Mouse (Mus musculus) midbrain, embryonic 13.5 days (tissue): ENCODE results near the gene Sept4. TPM values are rescaled to one million over a fixed set of nuclear protein-coding genes. Genes with fewer than 3 reads are reported as not detected.

Experiments
- ATAC-seq: fragments of 200-750 bp; cut with Nextera tagmentation; 2 replicates; pipeline ENCODE4 v1.8.0; 2017; ENCODE audit warnings: mild to moderate bottlenecking, moderate TSS enrichment, moderate library complexity
- H3K27ac ChIP-seq: fragments of 300-500 bp; sonication (generic); 2 replicates; pipeline ENCODE4 v1.5.1; 2015; ENCODE audit warnings: inconsistent platforms, mild to moderate bottlenecking, moderate library complexity
- H3K27me3 ChIP-seq: fragments of 300-500 bp; sonication (generic); 2 replicates; pipeline ENCODE4 v1.6.1; 2015; ENCODE audit warnings: mild to moderate bottlenecking, inconsistent platforms
- H3K36me3 ChIP-seq: fragments of 300-500 bp; sonication (generic); 2 replicates; pipeline ENCODE4 v1.6.1; 2015; ENCODE audit warnings: mild to moderate bottlenecking, inconsistent platforms
- H3K4me1 ChIP-seq: fragments of 300-500 bp; sonication (generic); replicated peaks from 2 replicates; pipeline ENCODE4 v1.6.1; 2015; ENCODE audit warnings: inconsistent platforms
- H3K4me2 ChIP-seq: fragments of 300-500 bp; sonication (generic); replicated peaks from 2 replicates; pipeline ENCODE4 v1.6.1; 2015; ENCODE audit warnings: moderate library complexity, mild to moderate bottlenecking, inconsistent platforms
- H3K4me3 ChIP-seq: fragments of 300-500 bp; sonication (generic); replicated peaks from 2 replicates; pipeline ENCODE4 v1.5.1; 2015; ENCODE audit warnings: mild to moderate bottlenecking, inconsistent platforms
- H3K9ac ChIP-seq: fragments of 300-500 bp; sonication (generic); replicated peaks from 2 replicates; pipeline ENCODE4 v1.6.1; 2015; ENCODE audit warnings: mild to moderate bottlenecking, inconsistent platforms
- H3K9me3 ChIP-seq: fragments of 300-500 bp; sonication (generic); 2 replicates; pipeline ENCODE4 v1.6.1; 2016; ENCODE audit warnings: mild to moderate bottlenecking, inconsistent platforms
- WGBS: fragments of 180-500 bp; shearing (Covaris S2); methylation state at CpG from one replicate; pipeline ENCODE4 v1.1.7; 2015; 5-methylcytosine and 5-hydroxymethylcytosine counted together
- polyA plus RNA-seq: library from polyadenylated mRNA; unstranded; fragments of >200 nt; fragmentation: Nextera tagmentation; extraction: Ambion mirVana; gene quantifications from 2 replicates; pipeline ENCODE4 v1.2.1, GENCODE M21; 2015

Sept4 gene
- polyA plus RNA-seq, 1 experiment from 2014 or later = 18.0 TPM

DNA sequence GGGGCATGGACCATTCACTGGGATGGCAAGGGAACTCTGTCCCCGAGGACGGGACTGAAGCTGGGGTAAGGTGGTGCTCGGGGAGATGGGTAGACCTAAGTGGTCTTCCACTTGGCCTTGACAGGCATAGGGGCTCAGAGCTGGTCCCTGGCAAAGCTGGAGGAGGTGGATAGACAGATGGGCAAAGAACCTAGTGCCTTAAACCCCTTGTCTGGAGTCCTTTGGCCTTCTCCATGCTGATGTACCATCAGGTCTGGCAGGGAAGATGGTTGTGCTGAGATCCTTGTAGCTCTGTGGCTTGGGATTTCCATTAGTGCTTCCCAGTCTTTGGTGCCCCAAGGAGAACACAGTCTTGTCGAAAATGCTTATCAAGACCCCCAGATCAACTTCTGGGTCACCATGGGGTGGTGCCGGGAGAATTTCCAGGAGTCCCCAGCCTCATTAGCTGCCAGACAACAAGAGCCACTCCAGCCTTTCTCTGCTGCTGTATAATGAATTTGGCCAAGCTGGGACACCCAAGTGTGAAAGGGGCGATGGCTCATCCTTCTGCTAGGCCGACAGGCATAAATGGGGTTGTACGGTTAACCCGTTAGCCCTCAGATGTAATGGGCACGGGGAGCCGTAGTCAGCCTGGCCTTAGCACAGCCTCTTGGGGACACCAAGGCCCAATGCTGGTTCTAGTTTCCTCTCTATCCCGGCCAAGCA lies 12.6 kb downstream of the Sept4 start:
- no peak for ATAC-seq
- Histone ChIP-seq H3K27ac (no peak overlapping the region), H3K4me1 (peaks cover 30% of the 10 kb centered on the region), H3K36me3 (no peaks in the 10 kb centered on the region), H3K27me3 (0 out of 2 replicates have a peak, but pooled peaks cover 8% of the 10 kb centered on the region), H3K4me2 (no peak overlapping the region), H3K9me3 (no peaks in the 10 kb centered on the region), H3K4me3 (no peak overlapping the region), H3K9ac (no peak overlapping the region)
- WGBS = 89% methylated on average over 12 of the region's 12 CpGs

- 0 out of 2 replicates have a peak, but pooled peaks cover 8% of the 10 kb centered on the region for H3K27me3 ChIP-seq
- no peak overlapping the region for H3K9ac ChIP-seq
- no peaks in the 10 kb centered on the region for H3K9me3 ChIP-seq
- WGBS = 81% methylated on average over 8 of the region's 8 CpGs
- H3K36me3 ChIP-seq = no peaks in the 10 kb centered on the region
- H3K4me3 ChIP-seq = no peak overlapping the region
- H3K27ac ChIP-seq = no peak overlapping the region
- no peak overlapping the region for H3K4me2 ChIP-seq
- peaks cover 29% of the 10 kb centered on the region for H3K4me1 ChIP-seq
- ATAC-seq = no peak
These were observed 13.4 kb downstream of the Sept4 start for GRCm38 (mm10) chr11:87581933-87582710.

- no peaks in the 10 kb centered on the region for H3K9me3 ChIP-seq
- no peak for ATAC-seq
- H3K4me2 ChIP-seq = no peak overlapping the region
- no peak overlapping the region for H3K4me3 ChIP-seq
- no peak overlapping the region for H3K9ac ChIP-seq
- 77% methylated on average over 6 of the region's 6 CpGs for WGBS
- H3K4me1 ChIP-seq = peaks cover 17% of the 10 kb centered on the region
- no peak overlapping the region for H3K27ac ChIP-seq
- no peaks in the 10 kb centered on the region for H3K36me3 ChIP-seq
- H3K27me3 ChIP-seq = 0 out of 2 replicates have a peak, but pooled peaks cover 8% of the 10 kb centered on the region
These were observed 14.8 kb downstream of the Sept4 start for GRCm38 (mm10) chr11:87583291-87584034.

- H3K36me3 ChIP-seq = no peaks in the 10 kb centered on the region
- H3K27ac ChIP-seq = no peak overlapping the region
- H3K4me1 ChIP-seq = peaks cover 21% of the 10 kb centered on the region
- H3K27me3 ChIP-seq = 0 out of 2 replicates have a peak, but pooled peaks cover 5% of the 10 kb centered on the region
- no peak overlapping the region for H3K9ac ChIP-seq
- no peak overlapping the region for H3K4me2 ChIP-seq
- H3K9me3 ChIP-seq = no peaks in the 10 kb centered on the region
- WGBS = 87% methylated on average over 10 of the region's 10 CpGs
- no peak overlapping the region for H3K4me3 ChIP-seq
- ATAC-seq = no peak
These were observed 16.2 kb downstream of the Sept4 start for GRCm38 (mm10) chr11:87584711-87585505.

- ATAC-seq = no peak
- no peaks in the 10 kb centered on the region for H3K36me3 ChIP-seq
These were observed 18.6 kb downstream of the Sept4 start for GRCm38 (mm10) chr11:87587211-87587874.

DNA sequence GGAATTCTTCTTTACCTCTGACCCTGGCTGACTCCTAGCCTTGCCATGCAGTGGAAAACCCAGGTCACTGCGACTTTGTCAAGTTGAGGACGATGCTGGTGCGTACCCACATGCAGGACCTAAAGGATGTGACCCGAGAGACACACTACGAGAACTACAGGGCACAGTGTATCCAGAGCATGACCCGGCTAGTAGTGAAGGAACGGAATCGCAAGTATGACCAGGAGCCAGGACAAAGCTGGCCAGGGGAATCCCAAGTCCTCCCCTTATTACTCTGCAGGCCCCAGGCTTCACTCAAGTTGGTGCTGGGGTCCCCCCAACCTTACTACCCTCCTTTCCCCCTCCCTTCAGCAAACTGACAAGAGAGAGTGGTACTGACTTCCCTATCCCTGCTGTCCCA lies 20.9 kb downstream of the Sept4 start:
- peak overlapping the region; percentile 89; the same call in 1 of the 2 replicates for H3K9ac ChIP-seq
- no peak overlapping the region for H3K27ac ChIP-seq
- H3K9me3 ChIP-seq = no peaks in the 10 kb centered on the region
- H3K4me2 ChIP-seq = peak overlapping the region; percentile 83; the same call in 1 of the 2 replicates
- 92% methylated on average over 8 of the region's 8 CpGs for WGBS
- no peak overlapping the region for H3K4me3 ChIP-seq
- H3K36me3 ChIP-seq = peaks cover 4% of the 10 kb centered on the region; the same call in 1 of the 2 replicates
- no peak for ATAC-seq
- H3K4me1 ChIP-seq = peaks cover 50% of the 10 kb centered on the region
- H3K27me3 ChIP-seq = no peaks in the 10 kb centered on the region

More at GRCm38 (mm10) chr11:87587211-87587874, 18.6 kb downstream of the Sept4 start:
- Histone ChIP-seq H3K27me3 (no peaks in the 10 kb centered on the region), H3K9ac (no peak overlapping the region), H3K27ac (no peak overlapping the region), H3K4me2 (no peak overlapping the region), H3K4me1 (peaks cover 27% of the 10 kb centered on the region), H3K9me3 (no peaks in the 10 kb centered on the region), H3K4me3 (no peak overlapping the region)
- 97% methylated on average over 5 of the region's 5 CpGs for WGBS

DNA sequence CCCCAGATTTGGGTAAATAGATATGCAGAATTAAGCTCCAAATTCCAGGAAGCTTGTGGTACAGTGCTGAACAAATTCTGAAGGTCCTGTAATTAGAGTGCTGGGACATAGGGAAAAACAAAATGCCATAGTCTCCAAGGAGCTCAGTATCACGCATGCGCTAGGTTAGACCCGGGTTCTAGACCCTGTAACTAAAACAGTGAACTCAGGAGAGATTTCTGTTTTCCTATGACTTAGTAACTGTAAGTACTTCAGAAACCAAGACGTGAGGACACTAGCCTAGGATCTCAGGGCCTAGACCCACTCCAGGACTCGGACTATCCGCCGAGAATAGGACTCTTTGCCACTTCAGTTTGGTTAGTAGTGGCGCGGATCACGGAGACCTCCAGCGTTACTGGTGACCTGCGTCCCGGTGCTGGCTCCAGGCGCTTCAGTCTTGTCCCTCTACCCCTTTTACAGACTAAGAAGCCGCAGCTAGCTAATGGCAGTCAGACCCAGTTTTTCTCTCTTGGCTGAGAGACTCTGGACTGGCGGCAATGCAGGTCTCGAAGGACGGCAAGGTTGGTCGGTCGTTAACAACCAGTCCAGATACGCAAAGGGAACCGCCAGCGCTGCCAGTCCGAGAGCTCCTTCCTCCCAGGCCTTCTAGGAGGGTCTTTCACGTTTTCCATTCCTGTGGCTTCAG lies 22.3 kb downstream of the Sept4 start:
- peak overlapping the region; percentile 89 for H3K27ac ChIP-seq
- peaks cover 4% of the 10 kb centered on the region; the same call in 1 of the 2 replicates for H3K36me3 ChIP-seq
- H3K4me3 ChIP-seq = peak overlapping the region; percentile 79
- H3K4me1 ChIP-seq = peaks cover 59% of the 10 kb centered on the region
- H3K4me2 ChIP-seq = peak overlapping the region; percentile 83
- H3K9me3 ChIP-seq = no peaks in the 10 kb centered on the region
- no peaks in the 10 kb centered on the region for H3K27me3 ChIP-seq
- no peak for ATAC-seq
- peak overlapping the region; percentile 89 for H3K9ac ChIP-seq
- 2% methylated on average over 25 of the region's 25 CpGs for WGBS

- peaks cover 66% of the 10 kb centered on the region for H3K4me1 ChIP-seq
- WGBS = under 1% methylated on average over 60 of the region's 61 CpGs
- H3K4me3 ChIP-seq = peak within 1 kb of the TSS; percentile 79
- H3K9ac ChIP-seq = peak within 1 kb of the TSS; percentile 89
- peak; percentile 99 for ATAC-seq
- peaks cover 4% of the 10 kb centered on the region; the same call in 1 of the 2 replicates for H3K36me3 ChIP-seq
- H3K27me3 ChIP-seq = no peaks in the 10 kb centered on the region
- H3K9me3 ChIP-seq = no peaks in the 10 kb centered on the region
- peak within 1 kb of the TSS; percentile 90 for H3K4me2 ChIP-seq
- H3K27ac ChIP-seq = peak within 1 kb of the TSS; percentile 89
These were observed 23.0 kb downstream of the Sept4 start, which contains the start of gene Mtmr4 for GRCm38 (mm10) chr11:87591526-87592353. TSS of gene Mtmr4 (plus strand) at chr11:87592162.

GRCm38 (mm10) chr11:87592354-87592695 lies 23.6 kb downstream of the Sept4 start:
- Histone ChIP-seq H3K9me3 (no peaks in the 10 kb centered on the region), H3K4me3 (peak overlapping the region; percentile 79), H3K9ac (peak overlapping the region; percentile 84), H3K27ac (peak overlapping the region; percentile 88), H3K36me3 (peaks cover 9% of the 10 kb centered on the region), H3K27me3 (no peaks in the 10 kb centered on the region), H3K4me1 (peaks cover 72% of the 10 kb centered on the region), H3K4me2 (peak overlapping the region; percentile 90)
- peak; percentile 38 for ATAC-seq
- WGBS = 0% methylated on average over 15 of the region's 15 CpGs
